Mouse (Mus musculus): Measurements from ENCODE around the gene Bcl2. TPM values are rescaled to one million over a fixed set of nuclear protein-coding genes. Genes with fewer than 3 reads are reported as not detected.
A peak's percentile ranks its signal among the peaks of the same experiment; 100 is the strongest.
"Not testable (repeated sequence)": the region's sequence is repeated elsewhere in the genome, so short reads cannot be mapped to it uniquely, and the experiment has no call there.

Gene Bcl2
- total RNA-seq (2022): 1 to 10 TPM; 3.7 to 5.4 (median 4.2) TPM

DNA sequence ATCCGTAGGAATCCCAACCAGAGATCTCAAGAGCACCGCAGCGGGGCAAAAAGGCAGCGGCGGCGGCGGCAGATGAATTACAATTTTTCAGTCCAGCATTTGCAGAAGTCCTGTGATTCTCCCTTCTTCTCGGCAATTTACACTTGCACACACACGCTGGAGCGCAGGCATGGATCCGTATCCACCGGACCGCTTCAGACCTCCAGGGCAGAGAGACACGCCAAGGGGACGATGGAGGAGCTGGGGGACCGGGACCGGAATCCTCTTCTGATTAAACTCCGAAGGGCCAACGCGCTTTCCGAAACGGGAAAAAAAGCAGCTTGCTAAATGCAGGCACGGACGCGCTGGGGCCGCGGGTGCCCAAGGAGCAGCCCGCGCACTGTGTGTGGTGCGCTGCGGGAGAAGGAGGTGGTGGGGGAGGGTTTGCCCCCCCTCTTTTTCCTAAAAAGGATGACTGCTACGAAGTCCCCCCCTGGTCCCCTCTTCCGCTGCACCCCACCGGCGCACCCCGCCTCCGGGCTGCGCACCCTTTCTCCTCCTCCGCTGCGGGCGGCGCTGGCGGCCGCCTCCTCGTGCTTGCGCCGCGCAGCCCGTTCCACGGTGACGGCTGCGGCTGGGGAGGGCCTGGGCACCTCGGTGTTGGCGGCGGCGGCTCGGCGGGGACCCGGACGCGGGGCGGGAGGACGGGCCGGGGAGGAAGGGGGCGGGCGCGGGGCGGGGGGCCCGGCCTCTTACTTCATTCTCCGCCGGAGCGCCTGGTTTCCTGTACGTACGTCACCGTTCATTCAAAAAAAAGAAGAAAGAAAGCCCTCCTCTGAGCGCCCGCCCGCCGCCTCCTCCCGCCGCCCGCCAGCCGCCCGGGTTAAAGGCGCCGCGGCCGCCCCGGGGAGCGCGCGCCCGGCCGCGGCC is at the start of gene Bcl2:
Gene Bcl2, minus strand, starts transcription at position 654 of the 909 bp plus-strand sequence.
- peak; percentile 79 for DNase-seq (ENCODE audit: low spot score)

DNA sequence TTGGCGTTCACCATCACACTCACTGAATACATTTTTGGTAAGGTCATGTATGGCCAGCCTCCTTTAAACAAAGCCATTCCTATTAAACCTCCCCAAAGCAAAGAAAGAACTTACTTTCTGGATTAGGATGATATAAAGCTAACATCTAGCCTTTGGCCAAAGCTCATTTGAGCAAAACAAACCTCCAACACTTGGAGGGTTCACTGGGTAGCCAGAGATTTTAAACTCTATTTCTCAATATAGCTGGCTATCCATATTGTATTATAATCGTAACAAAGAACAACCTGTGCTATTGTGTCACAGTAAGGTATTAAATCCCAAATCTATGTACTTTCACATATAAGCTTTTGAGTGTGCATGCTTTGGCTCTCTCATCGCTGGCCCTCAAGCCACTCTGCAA is 46.7 kb upstream of the Bcl2 start:
- no peak for DNase-seq (ENCODE audit: low spot score)

DNA sequence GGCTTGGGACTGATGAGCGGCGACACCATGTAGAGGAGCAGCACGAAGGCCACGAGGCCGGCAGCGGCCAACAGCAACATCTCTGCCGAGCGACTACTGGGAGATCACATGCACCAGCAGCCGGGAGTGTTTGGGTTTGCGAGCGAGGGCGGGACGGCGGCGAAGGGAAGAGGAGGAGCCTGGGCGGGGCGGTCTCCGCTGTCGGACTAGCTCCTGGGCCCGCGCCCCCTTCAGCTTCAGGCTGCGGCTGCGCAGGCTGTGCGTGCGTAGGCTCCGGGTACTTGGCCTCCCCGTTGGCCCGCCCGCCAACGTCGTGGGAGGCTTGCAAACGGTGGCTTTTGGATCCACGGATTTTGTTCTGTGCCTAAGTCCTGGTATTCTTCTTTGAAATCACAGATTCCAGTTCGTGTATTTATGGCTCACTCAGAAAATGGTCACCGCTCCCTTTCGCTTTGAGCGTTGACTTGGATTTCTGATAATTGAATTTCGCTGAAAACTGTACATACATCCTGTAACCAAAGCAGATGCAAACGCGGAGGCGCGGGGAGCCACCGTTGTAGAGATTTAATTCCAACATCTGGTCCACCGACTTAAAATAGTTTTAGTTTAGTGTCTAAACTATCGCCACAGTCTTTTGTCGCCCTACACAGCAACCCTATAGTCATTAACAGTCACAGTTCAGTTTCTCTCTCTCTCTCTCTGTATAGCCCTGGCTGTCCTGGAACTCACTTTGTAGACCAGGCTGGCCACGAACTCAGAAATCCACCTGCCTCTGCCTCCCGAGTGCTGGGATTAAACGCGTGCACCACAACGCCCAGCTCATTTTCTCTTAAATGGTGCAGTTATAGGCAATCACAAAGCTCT is 45.7 kb upstream of the Bcl2 start, which contains the start of gene Kdsr:
Gene Kdsr, minus strand, starts transcription at position 156 of the 864 bp plus-strand sequence.
- DNase-seq (ENCODE audit: low spot score): peak; percentile 97

DNA sequence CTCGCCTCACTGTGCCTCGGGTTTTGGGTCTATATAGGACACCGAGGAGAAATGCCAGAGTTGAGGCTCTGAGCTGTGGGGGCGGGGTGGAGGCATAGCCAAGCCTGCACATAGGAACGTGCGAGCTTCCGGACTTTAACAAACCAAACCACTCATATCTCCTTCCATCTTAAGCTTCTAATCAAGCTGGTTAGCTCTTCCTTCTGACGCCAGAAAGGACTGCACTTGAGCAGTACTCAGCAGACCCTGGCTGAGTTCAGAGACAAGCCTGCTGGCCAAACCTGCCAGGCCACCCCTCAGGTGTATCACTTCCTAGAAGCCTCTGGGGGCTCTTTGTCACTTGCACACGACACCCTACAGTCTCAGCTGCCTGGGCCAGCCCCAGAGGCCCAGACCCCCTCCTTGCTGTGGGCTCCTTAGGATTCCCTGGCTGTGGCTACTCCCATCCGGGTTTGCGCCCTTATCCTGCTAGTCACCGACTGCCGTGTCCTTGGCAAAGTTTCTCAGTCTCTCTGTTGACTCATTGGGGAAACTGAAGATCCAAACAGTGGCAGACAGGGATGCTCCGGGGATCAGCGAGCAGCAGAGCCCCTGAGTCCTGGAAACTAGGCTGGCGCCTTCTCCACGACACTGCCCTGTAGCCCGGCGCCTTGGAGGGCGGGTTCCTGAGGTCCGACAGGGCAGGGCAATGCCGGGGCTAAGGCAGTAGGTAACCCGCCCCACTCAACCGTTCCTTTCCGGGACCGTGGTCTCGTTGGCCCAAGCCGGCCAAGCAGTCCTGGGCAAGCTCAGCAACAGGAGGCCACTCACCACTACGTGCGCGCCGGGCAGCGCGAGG is 44.9 kb upstream of the Bcl2 start:
- no peak for DNase-seq (ENCODE audit: low spot score)

DNA sequence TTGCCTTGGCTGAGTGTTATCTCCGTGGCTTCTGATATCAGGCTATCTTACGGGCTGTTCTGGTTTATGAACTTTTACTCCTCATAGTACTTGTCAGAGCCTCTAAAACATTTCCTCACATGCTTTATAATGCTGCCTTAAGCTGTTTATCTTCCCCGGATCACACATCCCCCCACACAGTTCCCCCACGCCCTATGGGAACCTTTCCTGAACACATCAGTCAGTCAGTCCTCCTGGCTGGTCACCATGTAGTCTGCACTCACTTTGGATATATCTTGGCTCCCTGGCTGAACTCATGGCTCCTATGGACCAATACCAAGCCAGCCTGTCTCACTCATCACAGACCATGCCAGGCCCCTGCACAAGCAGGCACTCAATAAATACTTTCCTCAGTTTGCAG is 42.6 kb upstream of the Bcl2 start:
- no peak for DNase-seq (ENCODE audit: low spot score)

DNA sequence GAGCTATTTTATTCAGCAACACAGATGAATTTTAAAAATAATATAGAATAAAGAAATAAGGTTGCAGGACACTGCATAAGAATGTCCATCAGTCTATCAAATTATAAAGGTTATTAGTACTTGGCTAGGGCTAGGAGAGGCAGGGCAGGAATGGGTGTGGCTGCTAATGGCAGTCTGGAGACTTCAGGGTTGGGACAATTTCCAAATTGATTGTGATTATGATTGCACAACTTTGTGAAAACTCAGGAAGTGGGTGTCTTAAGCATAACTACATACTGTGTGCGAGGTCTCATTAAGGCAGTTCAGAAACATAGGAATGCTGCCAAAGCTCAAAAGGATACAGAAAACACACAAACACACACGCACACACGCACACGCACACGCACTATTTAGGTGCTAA is 37.9 kb upstream of the Bcl2 start:
- peak; percentile 35 for DNase-seq (ENCODE audit: low spot score)

DNA sequence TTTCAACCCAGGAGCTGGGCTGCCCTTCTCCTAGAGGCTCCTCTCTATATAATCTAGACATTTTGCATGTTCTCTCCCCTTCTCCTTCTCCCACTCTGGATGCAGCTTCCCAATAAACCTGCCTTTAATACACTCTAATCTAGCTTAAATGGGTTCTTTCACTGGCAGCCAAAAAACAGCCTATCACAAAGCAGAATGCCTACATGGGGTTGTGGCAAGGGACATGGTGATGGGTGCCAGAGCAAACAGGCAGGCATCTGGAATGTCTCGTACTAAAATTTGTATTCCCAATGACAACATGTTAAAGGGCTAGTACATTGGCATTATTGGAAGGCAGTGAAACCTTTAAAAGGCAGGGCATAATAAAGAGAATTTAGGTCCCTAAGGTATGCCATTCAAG is 36.6 kb upstream of the Bcl2 start:
- DNase-seq (ENCODE audit: low spot score): no peak

DNA sequence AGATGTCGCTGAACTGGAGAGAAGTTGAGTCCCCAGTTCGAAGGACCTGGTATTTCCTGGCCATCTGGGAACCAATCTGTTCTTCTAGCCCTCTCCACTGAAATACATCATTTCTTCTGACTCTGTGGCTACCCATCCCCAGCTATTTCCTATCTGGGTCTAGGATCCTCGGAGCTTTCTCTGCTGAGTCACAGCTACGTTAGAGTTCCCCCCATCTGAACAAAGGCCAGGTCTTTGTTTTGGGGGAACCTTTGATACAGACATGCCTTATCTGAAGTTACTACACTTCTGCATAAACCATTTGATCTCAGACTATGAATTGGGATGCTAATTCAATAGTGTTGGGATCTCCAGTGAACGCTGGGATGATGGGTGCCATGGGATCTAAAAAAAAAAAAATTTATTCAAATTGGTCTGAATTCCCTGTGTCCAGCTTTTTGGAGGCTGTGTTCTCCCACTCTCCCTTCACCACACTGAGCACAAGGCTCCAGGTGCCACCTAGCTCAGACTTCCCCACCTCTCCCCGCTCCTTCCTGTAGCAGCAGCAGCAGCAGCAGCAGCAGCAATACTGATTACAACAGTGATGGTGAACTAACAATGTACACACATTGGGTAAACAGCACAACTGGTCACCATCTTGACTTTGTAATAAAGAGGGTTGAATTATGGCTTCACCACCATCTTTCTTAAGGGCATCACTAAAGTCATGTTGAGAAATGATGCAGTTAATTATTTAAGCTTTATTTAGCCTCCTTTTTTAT is 34.7 kb upstream of the Bcl2 start:
- DNase-seq (ENCODE audit: low spot score): no peak

DNA sequence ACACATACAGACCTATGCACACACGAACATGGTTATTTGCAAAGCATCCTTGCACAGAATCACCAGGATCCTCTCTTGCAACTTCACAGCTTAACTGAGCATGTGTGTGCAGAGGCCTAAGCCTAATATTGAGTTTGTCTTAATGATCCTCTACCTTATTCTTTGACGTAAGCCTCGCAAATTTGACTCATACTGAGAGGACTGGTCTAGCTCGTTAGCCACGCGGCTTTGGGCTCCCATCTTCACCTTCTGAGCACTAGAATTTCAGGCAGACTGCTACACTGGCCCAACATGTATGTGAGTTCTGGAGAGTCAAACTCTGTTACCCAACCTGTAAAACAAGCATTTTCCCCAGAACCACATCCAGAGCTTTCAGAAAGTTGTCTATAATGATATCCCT is 28.9 kb upstream of the Bcl2 start:
- no peak for DNase-seq (ENCODE audit: low spot score)

DNA sequence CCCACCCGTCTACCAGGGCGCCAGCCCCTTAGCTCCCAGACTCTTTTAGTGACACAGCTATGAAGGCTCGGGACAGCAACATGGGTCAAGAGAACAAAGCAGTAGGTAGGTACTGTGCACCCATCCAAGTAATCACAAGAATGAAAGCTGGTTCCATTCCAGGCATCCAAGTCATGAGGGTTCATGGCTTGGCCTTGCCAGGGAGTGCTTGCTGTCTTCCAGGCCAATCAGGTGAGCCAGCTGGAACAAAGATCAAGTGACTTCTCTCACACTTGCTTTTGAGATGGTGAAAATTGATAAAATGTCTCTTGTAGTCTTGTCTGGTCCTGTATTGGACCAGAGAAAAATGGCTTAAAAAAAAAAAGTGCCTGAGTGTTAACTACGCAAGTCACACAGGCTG is 26.7 kb upstream of the Bcl2 start:
- DNase-seq (ENCODE audit: low spot score): no peak

DNA sequence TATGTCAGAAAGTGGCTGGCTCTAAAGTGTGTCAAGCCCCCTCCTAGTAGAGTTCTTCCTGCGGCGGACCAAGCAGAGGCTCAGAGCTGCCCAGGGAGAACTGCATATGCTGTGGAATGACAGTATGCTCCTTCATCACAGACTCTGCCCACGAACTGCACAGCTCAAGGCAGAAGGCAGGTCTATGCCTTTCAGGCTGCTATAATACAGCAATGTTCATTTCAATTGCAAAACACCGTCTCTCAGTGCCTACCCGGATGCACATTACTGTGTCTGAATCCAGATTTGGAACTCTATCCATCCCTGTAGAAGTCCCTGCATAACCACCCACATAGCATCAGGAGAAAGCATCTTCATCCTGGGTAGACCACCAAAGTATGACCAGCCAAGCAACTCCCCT is 25.7 kb upstream of the Bcl2 start:
- no peak for DNase-seq (ENCODE audit: low spot score)

DNA sequence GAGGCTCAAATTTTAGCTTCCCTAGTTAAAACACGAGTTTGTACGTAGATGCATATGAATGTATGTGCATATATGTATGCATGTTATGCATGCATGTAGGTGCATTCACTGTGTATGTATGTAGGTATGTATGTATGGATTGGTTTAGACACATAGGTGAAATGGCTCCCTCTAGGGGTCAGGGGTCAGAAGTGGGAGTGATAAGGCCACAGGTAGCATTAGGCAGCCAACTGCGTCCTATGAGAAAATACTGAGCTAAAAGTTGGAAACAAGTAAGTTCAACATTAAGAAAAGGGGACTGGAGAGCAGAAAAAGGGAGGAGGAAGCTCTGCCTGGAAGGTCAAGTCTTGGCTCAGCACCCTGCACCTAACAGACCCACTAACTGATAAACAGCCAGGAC is 24.0 kb upstream of the Bcl2 start:
- DNase-seq (ENCODE audit: low spot score): no peak

DNA sequence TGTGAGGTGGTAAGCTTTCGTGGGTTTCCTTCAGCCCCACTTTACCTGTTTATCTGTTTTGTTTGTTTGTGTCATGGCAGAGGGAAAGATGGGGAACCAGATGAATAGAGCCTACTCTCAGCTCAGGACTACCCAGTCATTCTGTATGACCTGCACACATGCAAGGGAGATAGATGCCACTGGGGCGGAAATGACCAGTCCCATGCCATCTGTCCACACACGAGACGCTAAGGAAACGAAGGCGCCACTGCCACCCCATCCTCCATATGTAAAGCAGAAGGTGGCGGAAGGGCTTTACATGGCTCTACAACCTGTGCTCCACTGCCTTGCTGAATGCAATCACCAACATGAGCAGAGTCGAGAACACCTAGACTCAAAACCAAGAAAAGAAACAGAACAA is 22.1 kb upstream of the Bcl2 start:
- DNase-seq (ENCODE audit: low spot score): no peak

DNA sequence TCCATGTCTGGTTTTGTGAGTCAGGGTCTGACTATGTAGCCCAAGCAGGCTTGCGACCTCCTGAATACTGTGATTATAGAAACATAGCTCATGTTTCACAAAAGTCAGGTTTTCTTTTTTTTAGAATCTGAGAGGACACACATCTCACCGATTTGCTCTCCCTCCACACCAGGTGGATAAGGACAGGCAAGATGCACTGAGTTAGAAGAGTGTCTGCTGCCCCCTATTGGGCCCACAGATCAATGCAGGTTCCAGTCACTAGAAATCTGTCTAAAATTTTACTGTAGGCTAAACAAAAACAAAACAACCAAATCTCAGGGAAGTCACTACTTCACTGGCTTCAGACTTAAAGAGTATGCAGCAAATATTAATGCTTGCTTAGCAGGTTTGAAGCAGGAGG is 21.5 kb upstream of the Bcl2 start:
- peak; percentile 19 for DNase-seq (ENCODE audit: low spot score)

DNA sequence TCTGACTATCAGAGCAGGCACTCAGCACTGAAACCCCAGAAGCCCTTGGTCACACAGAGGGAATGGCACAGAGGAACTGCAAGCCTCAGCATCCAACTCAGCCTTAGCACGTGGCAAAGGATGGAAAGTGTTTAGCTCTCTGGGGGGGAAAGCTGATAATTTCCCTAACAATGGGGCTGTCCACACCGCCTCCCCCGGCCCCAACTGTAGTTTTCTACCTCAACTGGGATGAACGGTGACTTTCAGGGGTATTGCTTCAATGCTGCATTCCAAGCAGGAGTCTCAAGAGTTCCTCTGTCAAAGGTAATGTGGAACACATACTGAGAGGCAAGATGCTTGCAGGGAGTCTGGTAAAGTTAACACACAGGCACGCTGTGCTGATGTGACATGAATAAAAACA is 8.0 kb upstream of the Bcl2 start:
- DNase-seq (ENCODE audit: low spot score): no peak

DNA sequence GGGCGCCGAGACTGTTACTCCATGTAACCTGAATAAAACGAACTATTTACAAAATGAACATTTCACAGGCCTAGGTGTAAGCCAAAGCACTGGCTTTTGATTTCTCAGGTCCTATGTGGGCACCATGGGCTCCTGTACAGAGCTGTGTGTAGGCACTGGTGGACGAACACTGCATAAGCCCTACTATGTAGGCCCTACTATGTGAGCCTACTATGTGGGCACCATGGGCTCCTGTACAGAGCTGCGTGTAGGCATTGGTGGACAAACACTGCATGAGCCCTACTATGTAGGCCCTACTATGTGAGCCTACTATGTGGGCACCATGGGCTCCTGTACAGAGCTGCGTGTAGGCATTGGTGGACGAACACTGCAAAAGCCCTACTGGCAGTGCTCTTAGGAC is 3.7 kb upstream of the Bcl2 start:
- not testable (repeated sequence) for DNase-seq (ENCODE audit: low spot score)

DNA sequence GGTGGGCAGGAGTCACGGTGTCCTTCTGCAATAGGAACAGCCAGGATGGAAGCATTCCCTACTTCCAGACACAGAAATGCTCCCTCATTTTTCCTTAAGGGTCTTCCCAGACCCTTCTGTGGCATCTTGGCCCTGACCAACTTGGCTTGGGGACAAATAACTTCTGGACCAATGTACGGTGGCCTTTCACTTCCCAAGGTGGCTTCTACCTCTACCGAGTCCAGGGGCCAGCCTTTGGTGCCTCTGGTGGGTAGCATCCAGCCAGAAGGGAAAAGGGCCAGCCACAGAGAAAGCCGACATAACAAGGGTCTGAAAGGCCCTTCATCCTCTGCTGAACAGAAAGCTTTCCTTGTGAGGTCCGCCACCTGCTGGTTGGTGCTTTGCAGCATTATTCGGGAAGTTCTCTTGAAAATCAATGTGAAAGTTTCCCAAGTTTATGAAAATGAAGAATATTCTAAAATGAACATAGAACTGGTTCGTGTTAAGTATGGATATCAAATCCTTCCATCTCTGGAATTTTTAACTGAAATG is 3.1 kb upstream of the Bcl2 start:
- DNase-seq (ENCODE audit: low spot score): peak; percentile 81

DNA sequence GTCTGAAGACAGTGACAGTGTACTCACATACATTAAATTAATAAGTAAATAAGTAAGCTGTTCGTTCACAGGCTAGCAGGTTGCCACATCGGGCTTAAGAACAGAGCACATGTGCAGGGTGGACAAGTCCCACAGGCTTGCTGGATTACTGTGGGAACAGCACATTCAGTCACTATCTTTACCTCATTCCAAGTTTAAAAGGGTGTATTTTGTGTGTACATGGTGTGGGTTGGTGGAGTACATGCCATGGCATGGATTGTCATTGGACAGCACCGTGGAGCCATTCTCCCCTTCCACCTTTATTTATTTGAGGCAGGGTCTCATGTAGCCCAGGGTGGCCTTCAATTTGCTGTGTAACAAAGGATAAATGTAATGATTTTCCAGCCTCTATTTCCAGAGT is 2.1 kb upstream of the Bcl2 start:
- no peak for DNase-seq (ENCODE audit: low spot score)

DNA sequence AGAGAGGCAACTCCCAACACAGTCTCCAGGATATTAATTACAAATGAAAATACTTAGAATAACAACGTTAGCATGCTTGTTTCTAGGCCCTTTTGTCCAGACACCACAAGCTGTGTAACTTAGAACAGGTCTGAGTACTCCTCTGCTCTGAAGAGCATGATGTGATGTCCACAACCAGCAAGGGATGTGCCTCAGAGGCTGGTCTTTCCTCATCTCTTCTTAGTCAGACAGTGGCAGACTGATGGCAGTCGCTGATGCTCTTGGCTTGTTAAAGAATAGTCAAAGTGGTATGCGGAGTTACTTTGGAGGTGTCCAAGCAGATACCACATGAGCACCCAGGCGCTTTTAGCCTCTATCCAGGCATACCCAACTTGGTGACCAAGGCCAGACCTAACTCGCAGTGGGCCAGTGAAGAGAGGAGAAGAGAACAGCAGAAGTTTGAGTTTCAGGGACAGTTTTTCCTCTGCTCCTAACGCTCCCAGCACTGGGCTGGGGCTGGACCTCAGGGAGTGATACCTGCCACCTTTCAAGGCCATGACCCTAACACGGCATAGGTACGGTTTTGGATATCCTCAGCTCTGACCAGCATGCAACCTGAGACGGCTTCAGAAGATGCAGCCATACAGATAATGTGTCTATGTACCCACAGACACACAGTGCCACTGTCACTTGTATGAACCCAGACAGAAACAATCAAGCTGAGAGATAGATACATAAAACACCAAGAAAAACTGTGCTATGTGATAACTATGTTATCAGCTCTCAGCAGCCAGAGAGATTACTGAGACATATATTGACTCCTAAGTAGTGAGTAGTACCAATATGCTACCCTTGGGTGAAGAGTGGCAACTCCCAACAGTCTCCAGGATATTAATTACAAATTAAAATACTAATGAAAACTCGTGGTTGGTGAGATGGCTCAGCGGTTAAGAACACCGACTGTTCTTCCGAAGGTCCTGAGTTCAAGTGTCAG is 1.3 kb upstream of the Bcl2 start:
- no peak for DNase-seq (ENCODE audit: low spot score)
